Mouse (Mus musculus): ENCODE data around the gene Nrf1.

DNA sequence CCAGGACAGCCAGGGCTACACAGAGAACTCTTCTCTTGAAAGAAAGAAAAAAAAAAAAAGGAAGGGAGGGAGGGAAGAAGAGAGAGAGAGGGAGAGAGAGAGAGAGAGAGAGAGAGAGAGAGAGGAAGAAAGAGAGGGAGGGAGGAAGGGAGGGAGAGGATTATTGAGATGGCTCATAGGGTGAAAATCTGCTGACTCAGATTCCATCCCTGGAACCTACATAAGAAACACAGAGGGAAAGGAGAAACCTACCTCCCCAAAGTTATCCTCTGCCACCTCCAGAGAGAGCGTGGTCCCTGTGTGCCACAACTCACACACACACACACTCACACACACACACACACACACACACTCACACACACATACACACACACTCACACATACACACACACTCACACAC lies 41.9 kb upstream of the Nrf1 start:
- no peak for TF ChIP-seq CTCF (IDR thresholded peaks at IDR 0.05; ENCODE audit: low read depth)
- TF ChIP-seq EP300 (IDR thresholded peaks at IDR 0.05; ENCODE audit: low read depth) = no peak

Data from liver, embryonic 14.5 days (tissue).